Mouse (Mus musculus) testis, adult 2 months (tissue): Measurements from ENCODE around the gene Rps11.

ENCODE experiments used
- CTCF ChIP-seq: fragments of 200-500 bp; IDR thresholded peaks from 2 replicates; pipeline ENCODE4 v1.5.1; 2012; ENCODE audit warnings: low read depth, mild to moderate bottlenecking, inconsistent platforms, low read length, moderate library complexity; ENCODE audit not compliant: control insufficient read depth, insufficient read depth, insufficient replicate concordance
- POLR2A ChIP-seq: fragments of 200-500 bp; IDR thresholded peaks from 2 replicates; pipeline ENCODE4 v1.6.1; 2012; ENCODE audit warnings: low read depth, mild to moderate bottlenecking, inconsistent platforms, low read length, moderate library complexity; ENCODE audit not compliant: control insufficient read depth

- TF ChIP-seq CTCF: no peak
- no peak for TF ChIP-seq POLR2A
These were observed 38.9 kb upstream of the Rps11 start for GRCm38 (mm10) chr7:45162996-45163615.
